Mouse (Mus musculus): Measurements from ENCODE around the gene Zfp346.
"Not testable (repeated sequence)": the region's sequence is repeated elsewhere in the genome, so short reads cannot be mapped to it uniquely, and the experiment has no call there.

Gene Zfp346

DNA sequence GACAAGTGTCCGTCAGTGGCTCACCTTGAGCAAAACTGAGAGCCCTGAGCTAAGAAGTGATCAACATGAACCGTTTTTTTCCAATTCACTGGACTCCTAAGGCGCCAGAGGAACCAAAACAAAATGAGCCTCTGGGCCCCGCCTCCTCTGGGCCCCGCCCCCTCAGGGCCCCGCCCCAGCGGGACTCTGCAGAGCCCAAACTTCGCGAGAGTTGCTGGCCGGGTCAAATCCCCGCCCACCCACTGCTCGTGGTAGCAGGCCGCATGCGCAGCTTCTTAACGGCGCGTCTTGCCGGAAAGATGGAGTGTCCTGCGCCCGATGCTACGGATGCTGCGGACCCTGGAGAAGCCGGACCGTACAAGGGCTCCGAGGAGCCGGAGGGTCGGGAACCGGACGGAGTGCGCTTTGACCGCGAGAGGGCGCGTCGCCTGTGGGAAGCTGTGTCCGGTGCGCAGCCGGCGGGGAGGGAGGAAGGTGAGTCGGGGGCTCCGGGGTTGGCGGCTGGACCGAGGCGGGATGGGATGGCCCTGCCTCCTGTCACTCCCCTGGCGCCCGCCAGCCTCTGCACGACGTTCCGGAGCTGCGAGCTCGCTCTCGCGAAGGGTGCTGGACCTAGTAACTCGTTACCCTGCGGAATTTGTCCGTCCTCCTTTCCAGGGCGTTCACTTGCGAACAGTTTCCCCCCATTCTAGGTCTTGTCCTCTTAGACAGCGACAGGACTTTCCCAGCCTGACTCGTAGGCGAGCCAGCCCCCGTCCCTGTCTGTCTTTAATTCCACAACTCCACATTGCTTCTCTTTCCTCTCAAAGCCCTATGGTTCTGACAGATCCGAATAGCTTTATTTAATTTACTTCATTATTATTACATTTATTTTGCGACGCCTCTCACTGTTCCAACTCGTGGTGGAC is at the start of gene Zfp346:
TSS of gene Zfp346 (plus strand) at position 267 of the 908 bp plus-strand sequence.
- DNase-seq (ENCODE audit: low read depth, low spot score) = peak; percentile 95

DNA sequence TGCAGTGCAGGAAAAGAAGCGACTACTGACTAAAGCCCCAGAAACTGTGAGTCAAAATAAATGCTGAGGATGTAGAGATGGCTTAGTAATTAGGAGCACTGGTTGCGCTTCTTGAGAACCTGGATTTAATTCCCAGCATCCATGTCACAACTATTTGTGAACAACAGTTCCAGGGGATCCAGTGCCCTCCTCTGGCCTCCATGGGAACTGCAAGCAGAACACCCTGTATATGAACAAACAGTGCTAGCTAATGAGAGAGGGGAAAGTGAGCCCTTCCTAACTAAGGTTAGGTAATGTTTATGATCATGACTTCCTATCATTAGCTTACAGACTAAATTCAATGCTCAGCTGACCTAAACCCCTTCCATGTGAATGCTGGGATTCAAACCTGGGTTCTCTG is 47.1 kb upstream of the Zfp346 start:
- peak; percentile 14 for DNase-seq (ENCODE audit: low read depth, low spot score)

DNA sequence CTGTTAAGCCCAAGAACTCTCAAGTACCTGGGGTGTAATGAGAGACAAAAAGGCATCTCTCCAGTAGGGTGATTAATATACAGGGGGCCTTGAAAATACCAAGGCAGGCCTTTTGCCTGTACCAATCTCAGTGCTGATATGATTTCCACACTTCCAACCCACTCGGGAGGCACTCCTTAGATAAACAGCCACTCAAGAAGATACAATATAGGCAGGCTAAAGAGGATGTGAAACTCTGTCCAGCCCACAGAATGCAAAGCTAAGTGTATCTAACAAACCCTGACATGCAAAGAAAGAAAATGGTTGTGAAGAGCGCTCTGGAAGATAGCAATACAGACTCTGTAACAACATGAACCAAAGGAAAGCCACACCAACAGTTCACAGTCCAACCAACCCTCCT is 41.8 kb upstream of the Zfp346 start:
- no peak for DNase-seq (ENCODE audit: low read depth, low spot score)

DNA sequence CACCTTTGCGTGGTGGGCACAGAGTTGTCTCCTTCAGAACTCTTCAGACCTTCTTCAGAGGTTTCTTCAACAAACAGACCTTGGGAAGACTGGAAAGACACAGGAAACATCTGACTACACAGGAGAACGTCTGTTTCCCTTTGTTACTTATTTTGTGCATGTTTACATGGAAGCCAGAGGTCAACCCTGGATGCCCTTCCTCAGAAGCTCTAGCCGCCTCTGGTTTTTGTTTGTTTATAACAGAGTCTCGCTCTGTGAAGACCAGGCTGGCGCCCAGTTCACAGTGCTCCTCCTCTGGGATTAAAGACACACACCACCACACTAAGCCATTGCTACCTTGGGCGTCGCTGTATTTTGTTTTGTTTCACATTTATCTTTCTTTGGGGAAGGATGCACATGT is 35.4 kb upstream of the Zfp346 start:
- DNase-seq (ENCODE audit: low read depth, low spot score) = no peak

DNA sequence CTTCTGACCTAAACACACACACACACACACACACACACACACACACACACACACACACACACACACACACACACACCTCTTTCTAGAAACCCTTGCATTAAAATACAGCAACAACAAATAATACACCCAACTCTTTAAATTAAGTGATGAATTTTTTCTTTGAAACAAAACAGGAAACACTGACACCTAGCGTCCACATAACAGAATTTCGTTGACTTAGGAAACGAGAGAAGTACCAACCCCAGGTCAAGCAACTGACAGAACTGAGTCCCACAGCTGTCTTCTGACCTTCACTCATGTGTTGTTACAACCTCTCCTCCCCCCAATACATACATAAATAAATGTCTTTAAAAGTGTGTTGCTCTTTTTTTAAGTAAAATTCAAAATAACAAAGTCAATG is 33.8 kb upstream of the Zfp346 start:
- peak; percentile 49 for DNase-seq (ENCODE audit: low read depth, low spot score)

DNA sequence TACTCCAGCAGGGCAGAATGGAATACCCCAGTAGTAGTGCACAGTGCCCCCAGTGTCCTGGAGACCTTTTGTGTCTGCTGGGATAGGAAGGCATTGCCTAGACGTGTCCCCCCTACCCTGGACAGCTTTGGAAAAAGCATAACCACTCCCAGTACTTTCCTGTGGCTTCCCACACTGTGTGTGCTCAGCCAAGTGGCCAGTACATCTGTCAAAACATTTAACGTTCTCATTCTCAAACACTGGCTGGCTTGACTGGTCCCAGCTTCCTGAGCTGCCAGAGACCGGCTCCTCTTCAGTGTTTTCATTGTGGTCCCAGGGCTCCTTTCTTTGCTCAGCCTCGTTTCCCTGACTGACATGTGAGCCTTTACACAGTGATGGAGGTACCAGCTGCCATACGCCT is 29.5 kb upstream of the Zfp346 start:
- DNase-seq (ENCODE audit: low read depth, low spot score) = no peak

DNA sequence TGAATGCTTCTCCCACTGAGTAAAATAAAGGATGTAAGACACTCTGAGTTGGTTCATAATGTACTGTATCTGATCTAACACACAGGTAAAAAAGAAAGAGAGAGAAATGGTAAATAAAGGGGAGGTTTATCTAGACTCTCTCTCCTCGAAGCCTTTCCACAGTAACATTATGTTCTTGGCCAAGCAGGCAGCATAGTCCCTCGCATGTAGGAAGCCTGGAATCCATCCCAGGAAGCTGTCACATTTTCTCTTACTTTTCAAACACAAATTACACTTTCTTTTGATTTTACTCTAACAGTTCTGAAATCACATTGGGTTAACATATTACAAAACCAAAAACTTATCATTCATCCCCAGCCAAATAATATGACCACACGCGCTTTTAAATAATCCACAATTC is 12.5 kb upstream of the Zfp346 start:
- no peak for DNase-seq (ENCODE audit: low read depth, low spot score)

DNA sequence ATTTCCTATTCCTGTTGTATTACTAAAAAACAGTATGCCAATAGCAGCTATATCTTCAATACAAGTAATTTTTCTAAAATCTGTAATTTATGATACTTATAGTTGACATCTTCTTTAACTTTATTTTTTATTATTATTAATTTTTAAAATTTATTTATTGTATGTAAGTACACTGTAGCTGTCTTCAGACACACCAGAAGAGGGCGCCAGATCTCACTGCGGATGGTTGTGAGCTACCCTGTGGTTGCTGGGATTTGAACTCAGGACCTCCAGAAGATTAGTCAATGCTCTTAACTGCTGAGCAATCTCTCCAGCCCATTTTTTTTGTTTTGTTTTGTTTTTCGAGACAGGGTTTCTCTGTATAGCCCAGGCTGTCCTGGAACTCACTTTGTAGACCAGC is 7.3 kb upstream of the Zfp346 start:
- not testable (repeated sequence) for DNase-seq (ENCODE audit: low read depth, low spot score)

DNA sequence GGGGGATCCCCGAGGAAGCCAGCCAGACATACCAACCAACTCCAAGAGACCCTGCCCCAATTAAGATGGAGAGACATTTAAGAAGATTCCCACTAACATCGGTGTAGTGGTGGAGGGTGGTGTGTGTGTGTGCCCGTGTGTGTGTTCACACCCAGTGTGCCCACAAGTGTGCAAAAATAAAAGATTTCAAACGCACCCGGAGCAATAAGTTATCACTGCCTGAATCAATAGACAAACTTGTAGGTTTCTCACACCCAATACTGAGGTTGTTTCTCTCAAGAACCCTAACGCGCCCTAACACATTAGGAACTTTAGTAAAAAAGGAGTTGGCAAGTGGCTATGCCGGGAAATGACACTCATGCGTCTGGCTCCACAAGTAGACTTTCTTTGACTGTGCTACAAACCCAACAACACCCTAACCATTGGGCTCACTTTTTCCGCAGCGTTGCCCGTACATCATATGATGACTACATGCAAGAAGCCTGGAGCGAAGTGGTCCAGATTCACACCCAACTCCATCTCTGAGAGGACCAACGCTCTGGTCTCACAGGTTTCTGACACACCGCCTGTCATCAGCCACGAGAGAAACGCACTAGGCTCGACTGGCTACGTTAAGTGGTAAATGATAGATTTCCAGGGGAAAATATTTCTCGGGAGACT is 5.9 kb upstream of the Zfp346 start:
- DNase-seq (ENCODE audit: low read depth, low spot score) = peak; percentile 80

DNA sequence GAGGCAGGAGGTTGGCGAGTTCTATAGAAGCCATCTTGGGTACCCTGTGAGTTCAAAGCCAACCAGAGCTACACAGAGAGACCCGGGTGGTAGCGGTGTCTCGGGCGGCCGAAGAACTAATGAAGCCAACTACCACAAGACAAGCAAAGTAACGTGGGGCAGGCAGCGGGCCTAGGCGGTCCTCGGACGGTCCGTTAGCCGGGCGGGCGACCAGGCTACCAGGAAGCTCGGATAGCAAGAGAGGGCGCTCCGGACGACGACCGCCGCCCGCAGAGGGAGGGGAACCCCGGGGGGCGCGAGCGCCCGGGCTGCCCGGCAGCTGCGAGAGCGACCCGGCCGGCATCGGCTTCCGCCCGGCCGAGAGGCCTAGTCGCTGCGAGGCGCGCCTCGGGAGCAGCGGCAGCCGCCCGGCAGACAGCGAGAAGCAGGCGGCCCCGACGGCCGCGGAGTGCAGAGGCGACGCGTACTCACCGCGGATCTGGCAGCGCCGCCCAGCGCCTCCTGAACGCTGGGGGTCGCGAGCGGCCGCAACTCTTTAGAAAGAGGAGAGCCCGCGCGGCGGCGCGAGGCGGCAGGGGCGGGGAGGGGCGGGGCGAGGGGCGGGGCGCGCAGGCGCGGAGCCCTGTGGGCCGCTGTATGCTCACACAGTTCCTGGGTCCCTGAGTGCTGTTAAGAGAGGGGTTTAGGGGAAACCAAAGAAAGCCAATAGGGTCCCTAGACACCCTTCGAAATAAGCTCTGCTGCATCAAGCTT is 5.2 kb upstream of the Zfp346 start, which contains the start of gene Uimc1:
TSS of gene Uimc1 (minus strand) at position 575 of the 753 bp plus-strand sequence.
- DNase-seq (ENCODE audit: low read depth, low spot score) = peak; percentile 90

DNA sequence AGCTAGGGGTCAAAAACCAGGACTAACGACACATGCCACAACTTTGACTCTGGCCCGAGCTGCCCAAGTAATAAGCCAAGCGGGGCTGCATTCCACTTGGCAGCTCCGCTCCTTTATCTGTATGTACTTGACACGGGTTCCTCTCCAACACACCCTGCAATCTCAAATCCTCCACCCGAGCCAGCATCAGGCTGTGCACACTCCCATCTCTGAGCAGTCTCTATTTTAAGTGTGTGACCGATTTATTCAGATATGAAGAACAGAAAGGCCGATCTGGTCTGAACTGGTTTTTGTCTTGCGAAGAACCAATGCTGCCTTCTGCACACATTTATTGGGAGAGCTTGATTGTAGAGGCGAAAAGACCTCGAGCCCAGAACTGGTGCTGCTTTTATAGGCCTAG is 3.5 kb upstream of the Zfp346 start:
- no peak for DNase-seq (ENCODE audit: low read depth, low spot score)

DNA sequence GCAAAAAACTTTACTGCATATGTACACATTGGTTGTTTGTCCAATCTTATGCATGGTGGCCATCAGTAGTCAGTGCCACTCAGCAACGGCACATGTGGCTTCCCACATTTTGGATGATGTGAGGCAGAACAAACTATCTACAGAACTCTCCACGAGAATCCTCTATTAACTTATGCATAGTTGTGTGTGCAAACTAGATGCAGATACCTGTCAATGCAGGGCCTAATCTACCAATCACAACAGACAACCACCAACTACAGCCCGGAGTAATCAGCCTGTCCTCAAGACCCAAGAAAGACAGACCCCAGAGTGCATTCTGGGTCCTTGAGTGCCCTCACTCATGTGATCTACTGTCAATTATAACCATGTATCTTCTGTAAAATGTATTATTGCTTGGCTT is 2.7 kb upstream of the Zfp346 start:
- DNase-seq (ENCODE audit: low read depth, low spot score) = no peak

DNA sequence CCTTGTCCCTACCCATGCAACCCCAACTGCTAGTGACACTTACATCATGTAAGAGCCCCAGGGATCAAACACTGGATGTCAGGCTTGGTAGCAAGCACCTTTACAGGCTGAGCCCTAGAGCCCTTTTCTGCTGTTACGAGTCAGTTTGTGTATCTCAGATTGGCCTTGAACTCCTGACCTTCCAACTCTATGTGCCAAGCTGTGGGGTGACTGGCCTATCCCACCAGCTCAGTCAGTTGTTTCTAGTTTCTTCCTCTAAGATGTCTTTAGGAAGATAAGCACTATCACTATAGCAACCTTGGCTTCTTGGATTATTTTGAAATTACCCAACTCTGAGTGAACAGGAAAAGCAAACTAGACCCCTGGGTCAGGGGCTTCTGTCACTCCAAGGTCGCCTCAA is 1.8 kb upstream of the Zfp346 start:
- DNase-seq (ENCODE audit: low read depth, low spot score) = no peak

DNA sequence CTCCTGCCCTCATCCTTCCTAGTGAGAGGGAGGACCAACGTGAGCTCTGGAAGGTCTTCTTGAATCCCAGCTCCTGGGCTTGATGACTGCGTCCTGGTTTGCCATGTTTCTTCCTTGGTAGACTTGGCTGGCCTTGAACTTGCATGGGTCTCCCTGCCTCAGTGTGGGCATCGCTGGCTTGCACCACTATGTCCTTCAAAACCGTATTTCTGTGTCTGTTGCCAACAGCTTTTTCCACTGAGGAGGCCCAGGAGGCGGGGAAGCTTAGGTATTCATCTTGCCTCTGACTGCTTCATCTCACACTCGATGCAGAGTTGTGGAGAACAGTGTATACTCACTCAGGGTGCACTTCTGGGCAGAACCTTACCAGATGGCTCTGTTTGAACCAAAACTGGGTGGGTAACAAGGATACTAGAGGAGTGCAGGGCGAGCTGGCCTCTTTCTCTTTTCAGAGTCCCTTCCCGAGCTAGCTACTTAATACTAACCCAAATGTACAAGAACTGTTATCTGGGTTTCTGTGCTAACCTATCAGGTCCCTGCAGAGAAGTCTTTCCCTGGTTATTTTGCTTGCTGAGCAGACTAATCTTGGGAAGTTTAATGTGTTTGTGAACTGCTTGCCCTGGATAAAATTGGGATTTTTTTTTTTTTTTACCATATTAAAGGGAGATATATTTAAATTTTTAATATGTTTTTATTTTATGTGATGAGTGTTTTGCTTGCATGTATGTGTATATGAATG is 1.0 kb downstream of the Zfp346 start:
- no peak for DNase-seq (ENCODE audit: low read depth, low spot score)

DNA sequence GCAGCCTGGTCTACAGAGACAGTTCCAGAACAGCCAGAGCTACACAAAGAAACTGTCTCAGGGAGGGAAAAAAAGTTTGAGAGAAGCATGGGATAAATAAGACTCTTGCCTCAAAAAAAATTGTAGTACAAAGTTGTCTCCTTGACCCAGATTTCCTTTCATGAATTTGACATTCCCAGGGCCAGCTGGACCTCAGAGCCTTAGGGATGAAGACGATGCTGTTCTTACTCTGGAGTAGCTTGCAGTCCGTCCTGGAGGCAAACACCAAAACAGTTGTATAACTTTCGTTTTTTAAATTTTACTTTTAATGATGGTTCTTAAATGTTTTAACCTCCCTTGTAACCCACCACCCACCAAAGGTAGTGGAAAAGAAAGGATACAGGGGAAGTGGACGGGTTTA is 2.0 kb downstream of the Zfp346 start:
- DNase-seq (ENCODE audit: low read depth, low spot score) = no peak

DNA sequence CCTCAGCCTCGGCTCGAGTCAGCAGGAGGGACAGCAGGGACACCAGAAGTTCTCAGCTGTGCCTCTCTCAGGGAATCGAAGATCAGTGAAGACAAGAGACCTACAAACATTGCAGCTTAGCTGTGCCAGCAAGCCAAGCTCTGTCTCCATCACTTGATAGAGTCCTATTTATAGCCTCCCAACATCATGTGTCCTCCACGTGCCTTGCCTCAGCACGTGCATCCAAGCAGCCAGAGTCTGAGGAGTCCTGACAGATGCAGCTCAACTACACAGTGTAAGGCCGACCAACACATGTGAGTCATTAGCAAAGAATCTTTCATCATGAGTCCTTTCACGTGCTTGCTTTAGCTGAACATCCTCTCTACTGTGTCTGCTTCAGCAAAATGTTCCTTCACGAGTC is 2.6 kb downstream of the Zfp346 start:
- DNase-seq (ENCODE audit: low read depth, low spot score) = no peak

DNA sequence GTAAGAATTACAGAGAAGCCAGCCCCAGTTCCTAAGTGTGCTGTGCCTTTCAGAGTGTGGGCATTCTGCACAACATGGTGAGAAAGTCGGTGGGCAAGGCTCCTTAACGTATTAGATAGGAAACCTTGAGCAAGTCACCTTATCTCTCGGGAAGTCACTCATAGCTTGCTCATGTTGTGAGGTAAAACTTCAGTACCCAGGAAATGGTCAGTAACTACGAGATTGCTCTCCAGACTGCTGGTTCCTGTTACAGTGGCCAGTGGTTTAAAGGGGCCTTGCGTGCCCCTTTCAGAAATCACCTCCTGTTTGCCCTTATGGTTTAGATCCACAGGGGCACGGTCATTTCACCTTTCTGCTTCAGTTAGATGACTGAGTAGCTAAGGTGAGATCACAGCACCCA is 9.3 kb downstream of the Zfp346 start:
- DNase-seq (ENCODE audit: low read depth, low spot score) = no peak

DNA sequence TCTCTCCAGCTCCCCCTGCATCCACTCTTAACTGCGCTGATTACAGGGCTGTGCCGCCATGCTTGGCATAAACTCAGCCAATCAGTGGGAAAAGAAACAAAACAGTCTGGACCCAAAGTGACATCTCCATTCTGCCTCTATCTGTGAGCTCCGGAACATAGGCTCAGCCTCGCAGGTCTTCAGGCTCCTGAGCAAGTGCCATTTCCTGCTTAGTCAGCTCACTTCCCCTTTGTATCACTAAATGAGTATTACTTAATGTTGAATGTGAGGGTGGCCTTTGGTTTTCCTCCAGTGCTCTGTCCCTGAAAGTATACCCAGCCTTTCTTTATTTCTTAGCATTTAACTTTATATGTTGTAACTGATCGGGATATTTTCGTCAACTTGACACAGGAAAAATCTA is 19.8 kb downstream of the Zfp346 start:
- no peak for DNase-seq (ENCODE audit: low read depth, low spot score)

DNA sequence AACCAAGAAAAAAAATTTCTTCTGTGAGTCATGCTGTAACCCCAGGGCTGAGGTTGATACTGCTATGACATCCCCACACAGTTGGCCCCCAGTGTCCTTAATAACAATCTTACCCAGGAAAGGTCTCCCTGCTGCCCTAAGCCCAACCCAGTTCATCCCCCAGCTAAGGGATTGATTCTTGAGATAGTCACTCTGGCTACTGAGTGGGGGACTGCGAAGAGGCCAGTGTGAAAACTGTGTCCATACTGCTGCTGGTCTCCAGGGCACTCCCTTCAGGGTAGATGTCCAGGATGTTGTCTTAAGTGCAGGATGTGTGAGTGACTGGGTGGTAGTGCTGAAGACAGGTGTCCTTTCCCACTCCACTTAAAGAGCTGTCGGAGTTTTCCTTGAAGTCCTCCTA is 28.3 kb downstream of the Zfp346 start, which contains the start of gene Gm17617:
TSS of gene Gm17617 (minus strand) at position 101 of the 400 bp plus-strand sequence.
- DNase-seq (ENCODE audit: low read depth, low spot score) = no peak

DNA sequence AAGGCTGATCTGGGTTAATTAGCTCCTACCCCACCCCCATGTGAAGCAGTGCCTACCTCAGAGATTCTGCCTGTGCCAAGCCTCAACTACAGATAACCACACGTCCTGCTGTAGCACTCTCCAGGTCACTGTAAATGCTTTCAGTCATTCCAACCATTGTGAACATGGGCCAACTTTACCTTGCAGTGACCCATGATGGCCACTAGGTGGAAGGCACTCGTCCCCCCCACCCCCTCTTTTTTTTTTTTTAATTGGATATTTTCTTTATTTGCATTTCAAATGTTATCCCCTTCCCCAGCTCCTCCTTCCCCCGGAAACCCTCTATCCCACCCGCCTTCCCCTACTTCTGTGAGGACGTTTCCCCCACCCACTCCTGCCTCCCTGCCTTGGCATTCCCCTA is 30.3 kb downstream of the Zfp346 start:
- DNase-seq (ENCODE audit: low read depth, low spot score) = peak; percentile 18

DNA sequence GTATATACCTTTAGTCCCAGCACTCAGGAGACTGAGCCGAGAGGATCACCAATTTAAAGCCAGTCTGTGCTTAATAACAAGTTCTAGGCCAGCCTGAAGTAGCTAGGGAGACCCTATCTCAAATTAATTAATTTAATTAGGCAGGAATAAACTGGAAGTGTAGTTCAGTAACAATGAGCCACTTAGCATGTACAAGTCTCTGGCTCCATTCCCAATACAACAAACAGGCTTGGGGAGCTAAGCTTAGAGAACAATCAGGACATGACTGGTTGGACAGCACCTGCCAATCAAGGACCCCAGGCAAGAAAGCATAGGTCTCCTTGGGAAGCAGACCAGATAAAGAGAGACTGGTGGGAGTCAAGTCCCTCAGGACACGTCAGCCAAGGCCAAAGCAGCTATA is 35.2 kb downstream of the Zfp346 start:
- DNase-seq (ENCODE audit: low read depth, low spot score) = no peak
